Comparison of ENCODE assay signal across 8 mouse cellular contexts in the genomic region with DNA sequence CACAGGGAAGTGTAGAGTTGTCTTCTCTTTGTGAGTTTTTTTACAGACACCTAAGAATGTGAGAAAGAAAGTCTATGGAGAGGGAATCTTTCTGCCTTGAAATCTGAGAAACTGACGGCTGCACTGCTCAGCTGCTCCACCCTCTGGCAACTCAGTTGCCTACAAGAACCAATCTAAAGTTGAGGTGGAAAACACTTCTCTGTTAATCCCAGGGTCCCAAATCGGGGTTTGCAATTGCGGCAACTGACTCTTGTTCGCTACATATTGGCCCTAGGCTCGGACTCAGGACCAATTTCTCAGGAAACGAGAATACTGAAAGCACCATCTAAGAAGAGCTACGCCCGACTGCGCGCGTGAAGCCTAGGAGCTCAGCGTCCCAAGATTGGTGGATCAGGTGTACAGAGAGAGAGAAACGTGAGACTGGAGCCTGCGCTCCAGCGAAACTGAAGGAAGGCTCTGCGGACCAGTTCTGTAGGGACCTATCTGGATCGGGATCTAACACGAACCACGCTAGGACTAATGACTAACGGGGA. TPM values are rescaled to one million over a fixed set of nuclear protein-coding genes. Genes with fewer than 3 reads are reported as not detected.
DNase-seq lines count a peak whose midpoint lies in the region; TF ChIP-seq lines count a peak whose summit lies in the region.

No protein-coding gene starts in this region.

- H3K9me3 ChIP-seq in heart, embryonic 10.5 days = no peaks in the 10 kb centered on the region

- DNase-seq in urinary bladder, postnatal 25 days (ENCODE audit: low spot score) = peak; percentile 14
- DNase-seq in urinary bladder, adult 2 months (ENCODE audit: low spot score) = no peak
- DNase-seq in cerebellum, postnatal 36 days = peak; percentile 41 to 45
- no peak for DNase-seq in heart, embryonic 10.5 days (ENCODE audit: low spot score)
- peak; percentile 9 to 48 for DNase-seq in kidney, adult 8-10 months
- DNase-seq in liver = peak; percentile 12
- peak; percentile 7 for DNase-seq in yolk sac, embryonic 10.5 days (ENCODE audit: low spot score)

- no peak overlapping the region for H3K27ac ChIP-seq in heart, embryonic 10.5 days

- H3K36me3 ChIP-seq in heart, embryonic 10.5 days = no peaks in the 10 kb centered on the region
- H3K36me3 ChIP-seq in myocyte (ENCODE audit: control insufficient read depth, insufficient read depth) = no peaks in the 10 kb centered on the region

- peaks cover 8% of the 10 kb centered on the region for H3K4me1 ChIP-seq in heart, embryonic 10.5 days

- WGBS in heart, embryonic 10.5 days = 2% methylated on average over 20 of the region's 20 CpGs

- H3K4me3 ChIP-seq in heart, embryonic 10.5 days = peak overlapping the region; percentile 63
- H3K4me3 ChIP-seq in myocyte = no peak overlapping the region

- peak overlapping the region; percentile 71 for H3K4me2 ChIP-seq in myocyte (ENCODE audit: low read depth)

- H3K27me3 ChIP-seq in heart, embryonic 10.5 days (ENCODE audit: insufficient read depth, poor library complexity, severe bottlenecking) = peaks cover 34% of the 10 kb centered on the region
- H3K27me3 ChIP-seq in myocyte (ENCODE audit: control insufficient read depth, insufficient read depth, insufficient read length) = peaks cover 24% of the 10 kb centered on the region

- no peak for TF ChIP-seq POLR2A in myocyte (IDR thresholded peaks at IDR 0.05; ENCODE audit: insufficient read length, low read depth)

- H3ac ChIP-seq in myocyte (ENCODE audit: control insufficient read depth, insufficient read length) = no peak overlapping the region

- no peaks in the 10 kb centered on the region for H3K79me2 ChIP-seq in myocyte (ENCODE audit: control insufficient read depth, insufficient read depth)

TF ChIP-seq in myocyte, 11 proteins besides CTCF, POLR2A, EP300 and RAD21:
- TF ChIP-seq TCF12 (IDR thresholded peaks at IDR 0.05; ENCODE audit: insufficient read depth, poor library complexity, severe bottlenecking) (no peak), SRF (IDR thresholded peaks at IDR 0.05; ENCODE audit: control insufficient read depth, insufficient read length, low read depth) (no peak), POLR2AphosphoS2 (IDR thresholded peaks at IDR 0.05; ENCODE audit: insufficient read length, low read depth) (no peak), TCF3 (IDR thresholded peaks at IDR 0.05; ENCODE audit: insufficient read length, low read depth) (no peak), REST (IDR thresholded peaks at IDR 0.05; ENCODE audit: insufficient read depth, insufficient read length) (no peak), CEBPB (IDR thresholded peaks at IDR 0.05; ENCODE audit: insufficient read depth, poor library complexity, severe bottlenecking) (no peak), USF1 (IDR thresholded peaks at IDR 0.05; ENCODE audit: low read depth) (no peak), MYOD1 (IDR thresholded peaks at IDR 0.05; ENCODE audit: control insufficient read depth in 1 of 3, insufficient read length in 2 of 3, low read depth in 2 of 3) (no peak), E2F4 (IDR thresholded peaks at IDR 0.05; ENCODE audit: insufficient read depth) (no peak), MYOG (IDR thresholded peaks at IDR 0.05; ENCODE audit: control insufficient read depth in 1 of 3, insufficient read depth in 1 of 3, insufficient read length in 2 of 3, low read depth in 2 of 3) (no peak), MAX (IDR thresholded peaks at IDR 0.05; ENCODE audit: low read depth) (no peak)

RNA-seq across cellular contexts. Expression of a gene that starts 0.5 kb away (rescaled TPM):
- polyA plus RNA-seq in urinary bladder, adult 2 months (2012; rRNA removed) = 0.35 and 0.69 TPM in 2 replicates
- 3.1 and 13.1 TPM in 2 replicates for polyA plus RNA-seq in heart, embryonic 10.5 days (2016; fragmentation: Nextera tagmentation; extraction: Ambion mirVana)
- polyA plus RNA-seq in myocyte (2012; fragmentation: generic; extraction: Trizol) = 0.23 TPM

Comparison
In these comparisons a context has a peak if more than half of its experiments do, and no peak if none do; other contexts are left out.
1. DNase-seq: peak in urinary bladder, postnatal 25 days (single experiment), cerebellum, postnatal 36 days (2 of 2), kidney, adult 8-10 months (2 of 2), liver (single experiment) and yolk sac, embryonic 10.5 days (single experiment); none in urinary bladder, adult 2 months (single experiment) and heart, embryonic 10.5 days (single experiment).